Mouse (Mus musculus): ENCODE data around the gene Gfpt1. TPM values are rescaled to one million over a fixed set of nuclear protein-coding genes. Genes with fewer than 3 reads are reported as not detected.

Gfpt1 gene
- total RNA-seq (2023): 10 to 100 TPM; 38.0 to 40.1 TPM

DNA sequence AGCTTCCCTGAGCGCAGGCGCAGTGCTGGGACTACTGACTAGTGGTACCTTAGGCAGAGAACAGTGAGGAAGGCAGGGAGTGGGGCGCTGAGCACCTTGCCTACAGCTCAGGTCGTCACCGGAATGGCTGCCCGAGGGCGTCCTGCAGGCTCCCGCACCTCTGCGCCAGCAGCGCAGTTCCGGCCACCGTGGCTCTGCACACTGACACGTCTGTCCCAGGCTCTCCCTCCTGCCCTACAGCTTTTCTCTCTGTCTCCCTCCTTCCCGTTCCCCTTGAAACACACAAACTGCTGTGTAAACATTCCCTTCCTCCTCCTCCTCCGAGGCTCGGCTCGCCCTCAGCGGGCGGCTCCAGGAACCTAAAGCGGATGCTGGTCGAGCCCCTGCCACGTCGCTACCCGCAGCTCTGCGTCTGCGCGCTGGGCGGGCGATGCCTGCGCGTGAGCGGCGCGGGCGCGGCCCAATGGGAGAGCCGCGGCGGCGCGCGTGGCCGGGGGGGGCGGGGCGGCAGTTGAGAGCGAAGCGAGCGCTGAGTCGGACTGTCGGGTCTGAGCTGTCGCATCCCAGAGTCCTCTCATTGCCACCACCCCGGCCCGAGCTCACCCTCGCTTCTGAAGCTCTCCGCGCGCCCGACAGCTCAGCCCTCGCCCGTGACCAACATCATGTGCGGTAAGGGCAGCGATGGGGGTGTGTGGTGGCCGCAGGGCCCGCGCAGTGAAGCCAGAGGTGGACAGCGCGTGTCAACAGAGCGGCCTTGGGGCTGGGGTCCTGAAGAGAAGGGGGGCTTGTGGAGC lies at the start of gene Gfpt1:
TSS of gene Gfpt1 (plus strand) at position 510 of the 794 bp plus-strand sequence.

DNA sequence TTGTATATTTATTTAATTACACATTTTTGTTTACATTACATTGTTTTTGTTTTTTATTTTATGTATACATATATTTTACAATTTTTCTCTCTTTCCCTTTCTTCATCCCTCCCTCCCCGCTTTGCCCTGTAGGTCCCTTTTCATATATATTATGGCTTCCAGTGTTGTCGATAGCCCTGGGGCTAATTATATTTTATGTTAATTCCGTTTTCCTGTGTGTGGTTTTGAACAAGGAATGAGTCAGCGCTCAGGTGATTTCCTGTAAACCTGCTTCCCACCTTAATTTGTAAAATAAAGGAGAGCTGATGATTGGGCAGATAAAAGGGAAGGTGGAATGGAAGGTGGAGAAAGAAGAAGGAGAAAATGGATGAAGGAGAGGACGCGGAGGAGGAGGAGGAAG lies 33.8 kb upstream of the Gfpt1 start, which contains the start of gene Nfu1:
TSS of gene Nfu1 (plus strand) at position 350 of the 400 bp plus-strand sequence.

DNA sequence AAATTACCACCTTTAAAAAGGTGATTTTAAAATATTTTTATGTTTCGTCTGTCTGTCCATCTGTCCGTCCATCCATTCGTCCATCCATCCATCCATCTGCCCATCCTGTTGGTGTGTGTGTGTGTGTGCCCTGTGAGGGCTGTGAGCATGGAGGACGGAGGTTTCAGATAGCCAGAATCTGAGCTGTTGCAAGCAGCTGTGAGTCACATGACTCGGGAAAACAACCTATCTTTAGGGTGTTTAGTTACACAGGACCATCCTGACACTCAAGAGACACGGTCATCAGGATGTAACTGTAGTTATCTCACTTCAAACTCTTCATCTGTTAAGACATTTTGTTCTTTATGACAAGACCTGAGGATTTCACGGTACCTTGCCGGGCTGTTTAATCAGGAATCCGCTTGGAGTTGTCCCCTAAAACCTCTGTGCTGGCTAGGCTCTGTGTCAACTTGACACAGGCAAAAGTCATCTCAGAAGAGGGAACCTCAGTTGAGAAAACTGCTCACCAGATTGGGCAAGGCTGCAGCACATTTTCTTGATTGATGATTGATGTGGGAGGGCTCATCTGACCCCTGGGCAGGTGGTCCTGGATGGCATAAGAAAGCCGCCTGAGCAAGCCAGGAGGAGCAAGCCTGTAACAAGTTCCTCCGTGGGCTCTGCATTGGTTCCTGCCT lies 61.6 kb downstream of the Gfpt1 start, which contains the start of gene D6Ertd527e:
TSS of gene D6Ertd527e (plus strand) at position 624 of the 674 bp plus-strand sequence.

Other genes with a start within 250 kb of the Gfpt1 start
- 1 to 10 TPM; 1.5 to 1.8 TPM for gene Anxa4, start 249.3 kb upstream of the Gfpt1 start, total RNA-seq (2023)
- gene Aak1, start 193.3 kb upstream of the Gfpt1 start, total RNA-seq (2023): 100 to 1,000 TPM; 262 to 279 TPM
- gene Nfu1, start 33.6 kb upstream of the Gfpt1 start, total RNA-seq (2023): 10 to 100 TPM; 42.9 to 44.7 TPM
- gene D6Ertd527e, start 61.9 kb downstream of the Gfpt1 start, total RNA-seq (2023): under 1 TPM in 1 of 2 experiments, not detected in 1; 0.41 TPM